Mouse (Mus musculus) c-Kit-positive CD71-positive TER-119-negative erythroid progenitor cells, embryonic 14.5 days (primary cell): ENCODE results near the gene Chmp6.

ENCODE experiments used
- DNase-seq: peaks from one replicate; pipeline ENCODE4 v3.0.0-alpha.2; 2013; ENCODE audit warnings: low read depth

Chmp6 gene

DNA sequence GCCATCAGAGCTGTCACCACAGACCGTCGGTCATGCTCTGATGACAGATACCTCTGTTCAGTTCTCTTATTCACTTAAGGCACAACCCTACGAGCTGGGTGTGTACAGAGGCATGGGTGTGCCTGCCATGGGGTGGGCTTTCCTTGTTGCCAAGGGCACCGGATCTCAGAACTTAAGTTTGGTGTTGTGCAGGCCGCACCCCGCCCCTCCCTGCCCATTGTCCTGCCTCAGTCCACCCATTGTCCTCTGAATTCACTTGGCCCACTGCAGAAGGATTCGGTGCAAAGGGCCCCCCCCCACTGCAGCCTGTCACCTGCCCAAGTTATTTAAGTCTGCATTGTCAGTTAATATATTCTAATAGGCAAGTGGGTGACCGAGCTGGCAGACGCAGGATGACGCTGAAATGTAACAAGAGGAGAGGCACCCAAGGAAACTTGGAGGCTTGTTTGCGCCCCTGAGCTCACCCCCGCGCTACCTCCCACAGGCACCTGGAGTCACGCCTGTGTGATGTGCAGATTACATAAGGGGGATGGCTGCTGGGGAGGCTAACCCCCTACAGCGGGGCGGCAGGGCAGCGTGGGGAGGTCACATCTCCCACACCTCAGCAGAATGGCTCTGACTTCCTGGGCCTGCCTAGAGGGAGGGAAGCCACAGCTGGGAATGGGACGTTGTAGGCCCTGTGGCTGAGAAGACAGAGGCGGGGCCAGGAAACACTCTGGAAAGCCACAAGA is 24.7 kb downstream of the Chmp6 start:
- no peak for DNase-seq

DNA sequence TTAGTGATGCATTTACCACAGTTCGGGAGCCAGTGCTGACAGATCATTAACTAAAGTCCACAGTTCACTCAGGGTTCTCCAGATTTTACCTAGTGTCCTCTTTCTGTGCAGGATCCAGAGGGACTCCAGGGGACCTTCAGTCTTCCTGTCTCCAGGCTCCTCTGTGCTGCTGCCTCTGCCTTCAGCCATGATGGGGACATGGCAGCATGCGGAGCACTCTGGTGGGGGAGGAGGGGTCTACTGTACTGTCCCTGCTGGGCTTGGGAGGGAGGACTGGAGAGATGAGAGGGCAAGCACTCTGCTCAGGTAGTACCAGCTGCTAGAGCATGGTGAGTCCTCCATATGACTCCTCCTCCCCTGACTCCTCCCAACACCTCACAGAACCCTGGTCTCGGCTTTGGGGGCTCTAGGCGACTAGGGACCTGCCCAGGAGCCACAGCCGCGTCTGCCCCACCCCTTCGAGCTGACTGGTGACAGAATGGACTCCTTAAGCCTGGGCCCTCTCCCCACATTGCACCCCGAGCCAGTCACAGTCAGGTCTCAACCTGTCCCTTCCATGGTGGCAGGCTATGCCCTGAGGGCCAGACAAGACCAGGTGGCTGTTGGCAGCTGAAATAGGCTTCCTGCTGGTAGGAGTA is 26.0 kb downstream of the Chmp6 start:
- DNase-seq, result no peak

DNA sequence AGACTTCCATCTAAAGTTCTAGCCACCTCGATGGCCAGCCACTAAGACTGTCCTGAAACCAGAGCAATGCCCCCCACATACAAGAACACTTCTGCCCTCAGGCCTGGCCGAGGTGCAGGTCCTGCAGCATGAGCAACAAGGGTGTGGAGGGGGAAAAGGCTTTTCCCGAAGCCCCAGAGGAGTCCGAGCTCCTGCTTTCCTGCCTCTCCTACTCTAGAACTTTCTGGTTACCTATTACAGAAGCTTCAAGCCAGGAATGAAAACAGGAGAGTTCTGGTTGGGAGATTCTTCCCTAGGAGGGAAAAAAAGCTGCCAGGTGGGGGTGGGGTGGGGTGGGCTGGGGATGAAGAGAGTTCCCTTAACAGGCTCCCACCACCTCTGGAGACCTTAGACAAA is 26.5 kb downstream of the Chmp6 start:
- DNase-seq, result no peak

DNA sequence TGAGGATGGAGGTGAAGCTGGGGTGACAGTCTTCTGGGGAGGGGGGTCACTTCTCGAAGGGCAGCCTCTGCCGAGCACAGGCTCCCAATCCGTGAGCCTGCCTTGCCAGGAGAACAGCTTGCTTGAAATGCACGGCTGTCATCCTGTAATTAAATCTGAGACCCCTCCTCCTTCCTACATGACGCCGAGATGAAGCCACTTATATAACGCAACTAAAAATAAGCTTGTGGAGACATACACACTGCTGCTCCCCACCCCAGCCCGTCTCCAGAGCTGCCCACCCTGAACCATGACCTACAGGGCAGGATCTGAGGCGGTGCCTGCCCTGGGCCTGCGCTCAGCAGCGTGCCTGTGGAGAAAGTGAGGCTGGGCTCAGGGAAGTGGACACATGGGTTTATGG is 26.9 kb downstream of the Chmp6 start:
- no peak for DNase-seq

DNA sequence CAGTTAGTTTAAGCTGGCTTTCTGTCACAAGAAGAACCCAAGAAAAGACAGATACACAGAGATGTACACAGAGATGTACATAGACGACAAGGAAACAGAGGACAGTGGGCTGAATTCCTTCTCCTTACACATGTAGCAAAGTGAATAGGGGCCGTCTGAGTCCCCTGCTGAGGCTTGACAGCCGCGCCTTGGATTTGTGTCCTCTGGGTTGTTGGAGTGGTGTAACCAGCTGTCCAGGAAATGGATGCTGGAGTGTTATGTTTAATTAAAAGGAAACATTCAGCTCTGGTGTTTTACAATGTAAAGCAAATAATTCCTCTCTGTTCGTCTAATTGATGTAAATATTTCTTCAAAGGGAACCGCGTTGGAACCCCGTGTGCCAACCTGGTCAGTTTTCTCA is 28.6 kb downstream of the Chmp6 start:
- DNase-seq, result no peak

DNA sequence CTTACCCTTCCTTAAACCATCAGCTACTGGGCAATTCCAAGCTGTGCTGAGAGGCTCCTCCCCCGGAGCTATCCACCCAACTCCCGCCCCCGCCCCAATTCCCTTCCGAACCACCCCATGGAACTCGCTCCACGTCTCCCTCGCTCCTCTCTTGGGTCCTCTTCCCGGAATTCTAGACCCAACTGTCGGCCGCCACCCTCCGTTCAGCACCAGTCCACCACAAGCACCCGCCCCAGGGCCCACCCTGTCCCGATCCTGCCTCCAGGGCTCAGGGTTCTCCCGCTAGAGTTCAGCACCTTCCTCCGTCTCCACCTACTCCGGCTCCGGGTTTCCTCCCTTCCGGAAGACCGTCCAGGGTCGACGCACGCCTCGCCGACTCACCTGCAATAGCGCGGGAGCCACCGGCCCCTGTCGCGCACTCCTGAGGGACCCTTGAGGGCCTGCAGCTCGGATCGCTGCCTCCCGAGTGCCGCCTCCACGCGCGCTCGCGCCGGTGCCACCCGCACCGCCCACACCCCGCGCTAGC is 29.0 kb downstream of the Chmp6 start:
- no peak for DNase-seq

DNA sequence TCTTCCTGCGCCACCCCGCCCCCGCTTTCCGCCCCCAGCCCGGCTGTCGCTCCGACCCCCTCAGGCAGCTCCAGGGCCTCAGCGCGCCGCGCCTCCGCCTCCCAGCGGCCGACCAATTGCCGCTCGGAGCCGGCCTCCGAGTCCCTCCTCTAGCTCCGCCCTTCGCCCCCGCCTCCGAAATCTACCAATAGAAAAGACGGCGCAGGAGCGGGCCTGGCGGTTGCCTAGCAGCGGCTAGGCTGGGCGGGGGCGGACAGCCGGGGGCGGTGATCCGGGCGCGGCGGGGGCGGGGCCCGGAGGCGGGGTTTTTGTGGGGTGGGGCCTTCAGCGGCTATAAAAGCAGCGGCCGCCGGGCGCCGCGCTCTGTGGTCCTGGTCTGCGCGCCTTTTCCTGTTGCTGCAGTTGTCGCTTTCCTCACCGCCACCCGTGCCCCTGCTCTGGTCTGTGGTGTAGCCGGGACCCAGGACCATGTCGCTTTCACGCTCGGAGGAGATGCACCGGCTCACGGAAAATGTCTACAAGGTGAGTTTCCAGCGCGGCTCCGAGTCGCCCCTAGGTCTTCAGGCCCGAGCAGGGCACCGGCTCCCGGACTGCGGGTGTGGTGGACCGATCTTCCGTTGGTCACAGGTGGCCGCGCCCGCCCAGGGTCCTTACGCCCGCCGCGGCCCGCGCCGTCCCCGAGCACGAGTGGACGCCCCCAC is 29.6 kb downstream of the Chmp6 start, which contains the start of gene Baiap2:
Gene Baiap2 (plus strand): TSS at position 37 of the 701 bp plus-strand sequence.
- peak; percentile 95 for DNase-seq

DNA sequence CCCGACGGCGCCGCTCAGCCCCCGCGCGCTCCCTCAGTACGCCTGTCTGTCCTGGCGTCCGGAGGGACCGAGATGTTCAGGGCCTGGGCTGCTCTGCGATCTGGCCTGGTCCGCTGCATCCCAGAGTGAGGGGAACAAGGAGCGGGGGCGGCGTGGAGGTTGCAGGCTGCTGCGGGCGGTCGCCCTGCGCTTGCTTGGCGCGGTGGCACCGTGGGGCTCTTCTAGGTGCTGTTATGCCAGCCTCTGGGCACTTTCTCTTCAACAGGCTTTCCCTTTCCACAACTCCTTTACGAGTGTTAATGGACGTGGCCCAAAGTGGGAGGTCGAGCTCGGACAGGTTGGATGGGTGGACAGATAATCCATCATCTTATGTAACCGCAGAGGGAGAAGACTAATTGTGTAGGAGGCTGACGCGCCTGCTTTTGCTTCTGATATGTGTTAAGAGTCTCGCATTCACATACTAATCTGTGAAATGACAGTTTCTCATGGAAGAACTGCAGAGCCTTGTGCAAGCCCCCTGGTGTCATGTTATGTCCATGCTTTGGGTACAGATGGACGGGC is 30.3 kb downstream of the Chmp6 start:
- DNase-seq, result no peak

DNA sequence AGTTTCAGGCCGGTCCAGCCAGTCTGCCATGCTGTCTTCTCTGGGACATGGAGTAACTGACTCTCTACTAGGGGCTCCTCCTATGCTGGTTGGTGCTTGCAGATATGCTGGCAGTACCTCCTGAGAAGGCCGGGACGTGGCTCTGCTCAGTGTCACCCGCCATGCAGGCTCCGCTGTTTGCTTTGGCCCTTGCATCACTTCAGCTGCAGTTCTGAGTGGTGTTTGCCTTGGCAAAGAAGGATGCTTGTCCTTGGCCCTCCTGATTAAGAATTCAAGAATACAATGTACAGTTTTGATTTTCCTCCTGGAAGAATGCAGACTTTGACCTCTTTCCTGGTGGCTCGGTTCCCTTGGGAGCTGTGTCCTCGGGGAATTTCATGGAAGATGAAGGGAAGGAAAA is 32.1 kb downstream of the Chmp6 start:
- DNase-seq, result no peak

DNA sequence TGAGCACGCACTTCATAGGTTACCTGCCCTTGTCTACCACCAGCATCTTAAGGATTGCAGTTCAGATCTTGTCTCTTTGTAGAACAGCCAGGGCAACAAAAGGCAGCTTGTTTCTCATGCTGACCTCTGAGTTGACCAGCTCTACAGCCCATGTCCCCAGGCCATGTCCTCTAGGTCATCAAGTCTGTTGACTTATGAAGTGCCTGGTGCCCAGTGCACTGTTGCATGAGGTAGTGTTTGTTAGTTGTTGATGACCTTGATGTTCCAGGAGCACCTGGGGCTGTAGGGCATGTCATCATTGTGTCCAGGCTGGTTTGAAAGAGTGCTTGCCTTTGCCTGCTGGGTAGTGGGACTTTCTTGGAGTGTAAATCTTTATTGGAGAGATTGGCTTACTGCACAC is 34.2 kb downstream of the Chmp6 start:
- no peak for DNase-seq

DNA sequence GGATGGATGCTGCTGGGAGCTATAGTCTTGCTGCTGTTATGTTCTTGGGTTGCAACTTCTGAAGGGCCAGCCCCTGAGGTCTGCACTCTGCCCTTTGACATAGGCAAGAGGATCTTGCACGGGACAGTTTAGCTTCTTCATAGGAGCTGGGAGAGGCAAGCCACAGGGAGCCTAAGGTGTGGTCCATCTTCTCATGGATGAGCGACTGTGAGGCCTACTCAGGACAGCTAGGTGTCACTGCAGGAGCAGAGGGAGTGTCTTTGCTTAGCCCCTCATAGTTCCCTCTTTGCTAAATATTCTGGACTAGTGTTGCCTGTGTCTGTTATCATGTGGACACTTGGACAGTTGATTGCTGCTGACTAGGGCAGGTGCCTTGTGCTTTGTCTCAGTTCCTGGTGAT is 34.7 kb downstream of the Chmp6 start:
- DNase-seq, result no peak

DNA sequence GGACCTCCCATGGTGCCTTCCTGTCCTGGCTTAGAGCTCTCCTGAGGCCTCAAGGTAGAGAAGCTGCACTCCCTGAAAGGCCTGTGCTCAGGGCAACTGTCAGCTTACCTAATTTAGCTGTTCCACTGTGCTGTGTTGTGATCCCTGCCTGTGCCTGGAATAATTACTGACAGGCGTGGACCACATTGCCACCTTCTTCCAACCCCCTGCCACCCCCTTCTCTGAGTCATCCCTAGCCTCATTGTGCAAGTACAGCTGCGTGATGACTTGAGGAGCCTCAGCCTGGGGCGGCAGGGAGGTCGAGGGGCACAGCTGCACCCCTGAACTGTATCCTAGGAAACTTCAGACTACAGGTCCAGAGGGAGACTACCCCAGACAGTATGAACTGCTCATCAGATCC is 35.1 kb downstream of the Chmp6 start:
- no peak for DNase-seq

DNA sequence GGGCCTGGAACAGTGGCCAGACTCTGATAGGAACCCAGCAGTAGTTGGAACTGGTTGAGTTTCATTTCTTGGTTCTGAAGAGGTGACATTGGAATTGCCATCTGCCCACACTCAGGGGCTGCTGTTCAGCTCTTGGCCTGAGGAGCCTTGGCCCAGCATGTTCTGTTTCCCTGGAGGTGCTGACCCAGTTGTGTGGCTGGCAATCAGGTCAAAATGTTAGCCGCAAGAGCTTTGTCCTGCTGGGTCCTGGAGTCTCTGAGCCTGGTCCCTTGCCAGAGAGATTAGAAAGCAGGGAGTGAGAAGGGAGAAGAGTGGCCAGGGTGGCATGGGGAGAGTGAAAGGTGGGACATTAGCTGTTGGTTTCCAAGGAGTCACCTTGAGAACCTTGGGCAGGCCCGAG is 35.6 kb downstream of the Chmp6 start:
- no peak for DNase-seq

DNA sequence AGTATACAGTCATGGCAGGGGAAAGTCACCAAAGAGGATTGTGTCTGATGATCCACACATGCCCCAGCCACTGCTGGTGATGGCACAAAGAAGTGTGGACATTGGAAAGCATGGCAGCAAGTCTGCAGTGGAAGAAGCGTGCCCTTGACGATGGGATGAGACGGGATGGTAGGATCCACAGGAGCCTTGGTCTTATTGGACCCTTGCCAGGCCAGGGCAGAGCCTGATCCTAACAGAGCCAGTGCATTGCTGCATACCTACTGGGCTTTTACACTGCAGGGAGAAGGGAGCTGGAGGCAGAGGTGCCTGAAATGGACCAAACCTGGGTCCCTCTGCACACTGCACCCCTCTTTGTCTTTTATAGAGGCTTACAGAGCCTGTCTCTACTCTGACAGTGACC is 37.3 kb downstream of the Chmp6 start:
- DNase-seq, result no peak

DNA sequence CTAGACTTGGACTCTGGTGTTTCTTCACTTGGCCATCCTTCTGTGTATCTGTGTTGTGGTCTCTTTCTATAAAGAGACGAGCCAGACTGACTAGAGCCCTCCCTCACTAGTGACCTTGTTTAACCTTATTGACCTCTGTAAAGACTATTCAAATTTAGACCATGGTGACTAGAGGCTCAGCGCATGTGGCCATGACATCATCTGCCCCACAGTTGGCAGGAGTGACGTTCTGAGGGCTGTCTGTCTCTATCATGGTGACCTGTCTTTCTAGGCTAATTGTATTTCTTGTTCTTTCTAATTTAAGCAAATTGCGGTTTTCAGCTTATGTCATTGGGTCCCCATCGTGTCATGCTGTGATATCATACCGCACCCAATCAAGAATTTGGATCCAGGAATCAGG is 38.1 kb downstream of the Chmp6 start:
- DNase-seq, result no peak

DNA sequence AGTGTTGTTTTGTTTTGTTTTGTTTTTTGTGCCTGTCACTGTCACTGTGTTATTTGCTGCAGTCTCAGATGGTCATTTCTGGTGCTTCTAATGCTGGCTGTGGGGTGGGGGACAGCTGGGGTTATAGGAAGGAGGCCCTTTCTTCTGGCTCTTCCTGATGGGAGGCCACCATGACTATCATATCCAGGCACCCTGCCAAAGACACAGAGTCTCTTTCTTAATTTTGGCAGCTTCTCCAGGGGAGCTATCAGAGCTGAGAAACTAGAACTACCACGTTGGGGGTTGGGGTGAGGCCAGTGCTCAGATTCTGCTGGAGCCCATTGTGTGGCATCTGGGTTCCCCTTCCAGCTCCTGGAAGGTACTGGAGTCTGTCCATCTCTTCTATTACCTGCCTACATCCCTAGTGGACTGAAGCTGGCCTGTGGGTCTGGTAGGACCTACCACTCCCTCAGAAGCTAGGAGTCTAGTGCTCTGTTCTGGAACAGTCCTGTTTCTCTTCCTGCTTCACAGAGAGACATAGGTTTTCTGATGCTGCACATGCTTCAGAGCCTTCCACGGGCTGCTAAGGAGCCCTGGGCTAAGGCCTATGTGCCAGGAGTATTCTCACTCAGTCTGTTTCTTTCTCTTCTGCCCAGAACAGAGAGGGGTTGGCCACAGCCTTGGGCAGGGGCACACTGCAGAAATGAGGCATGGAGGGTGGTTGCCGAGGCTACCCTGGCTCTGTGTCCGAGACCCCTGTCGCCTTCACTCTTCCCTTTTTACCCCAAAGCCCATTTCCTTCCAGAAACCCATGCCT is 39.4 kb downstream of the Chmp6 start:
- no peak for DNase-seq

DNA sequence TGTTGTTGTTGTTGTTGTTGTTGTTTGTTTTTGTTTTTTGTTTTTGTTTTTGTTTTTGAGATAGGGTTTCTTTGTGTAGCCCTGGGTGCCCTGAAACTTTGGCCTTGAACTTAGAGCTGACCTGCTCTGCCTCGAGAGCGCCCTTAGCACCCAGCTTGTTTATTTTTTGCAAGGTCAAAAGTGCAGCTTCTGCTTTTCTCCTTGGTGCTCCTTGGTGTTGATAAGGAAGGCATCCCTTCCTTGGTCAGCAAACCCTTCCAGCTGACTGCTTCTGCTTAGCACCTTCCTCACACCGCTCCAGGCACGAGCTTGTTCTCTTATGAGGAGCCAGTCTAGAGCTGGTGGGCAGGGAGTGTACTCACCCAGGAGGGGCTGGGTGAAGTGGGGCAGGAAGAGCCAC is 41.0 kb downstream of the Chmp6 start:
- DNase-seq, result no peak

DNA sequence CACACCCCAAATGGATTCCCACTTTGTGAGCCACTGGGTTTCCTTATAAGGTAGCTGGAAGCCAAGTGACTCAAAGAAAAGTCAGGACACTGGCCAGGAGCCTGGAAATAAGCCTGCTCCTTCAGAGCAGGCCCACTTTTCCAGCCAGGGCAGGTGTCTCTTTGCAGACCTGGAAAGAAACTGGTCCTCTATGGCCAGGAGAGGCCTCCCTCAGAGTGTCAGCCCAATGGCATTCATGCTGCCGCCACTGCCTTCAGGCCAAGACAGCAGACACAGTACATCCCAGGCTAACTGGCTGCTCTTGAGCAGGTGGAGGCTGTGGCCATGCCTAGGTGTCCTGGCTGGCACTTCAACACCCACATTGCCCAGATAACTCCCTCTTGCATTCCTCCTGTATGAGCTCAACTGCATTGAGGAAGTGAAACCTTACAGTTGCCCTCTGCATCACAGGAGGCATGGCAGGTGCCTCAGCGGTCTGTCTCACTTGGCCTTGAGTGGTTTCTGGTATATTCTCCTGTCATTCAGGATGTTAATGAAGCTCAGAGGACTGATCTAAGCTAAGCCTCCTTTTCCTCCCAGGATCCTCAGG is 41.6 kb downstream of the Chmp6 start:
- DNase-seq, result no peak

DNA sequence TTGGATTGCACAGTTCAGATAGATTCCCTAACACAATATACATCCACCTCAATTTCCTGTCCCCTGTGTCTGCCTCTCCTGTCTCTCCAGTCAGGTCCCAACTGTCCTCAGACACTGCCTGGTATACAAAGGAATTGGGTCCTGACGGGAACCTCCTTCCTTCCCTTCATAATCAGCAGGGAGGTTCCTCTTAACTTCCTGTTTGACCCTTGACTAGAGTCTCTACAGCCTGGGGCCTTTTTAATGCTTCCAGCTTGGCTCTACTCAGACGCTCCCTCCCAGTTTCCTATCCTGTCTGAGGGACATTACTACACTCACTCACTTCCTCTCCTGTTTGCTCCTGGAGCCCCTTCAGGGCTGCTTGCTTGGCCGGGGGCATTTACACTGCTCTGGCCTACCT is 42.2 kb downstream of the Chmp6 start:
- no peak for DNase-seq

DNA sequence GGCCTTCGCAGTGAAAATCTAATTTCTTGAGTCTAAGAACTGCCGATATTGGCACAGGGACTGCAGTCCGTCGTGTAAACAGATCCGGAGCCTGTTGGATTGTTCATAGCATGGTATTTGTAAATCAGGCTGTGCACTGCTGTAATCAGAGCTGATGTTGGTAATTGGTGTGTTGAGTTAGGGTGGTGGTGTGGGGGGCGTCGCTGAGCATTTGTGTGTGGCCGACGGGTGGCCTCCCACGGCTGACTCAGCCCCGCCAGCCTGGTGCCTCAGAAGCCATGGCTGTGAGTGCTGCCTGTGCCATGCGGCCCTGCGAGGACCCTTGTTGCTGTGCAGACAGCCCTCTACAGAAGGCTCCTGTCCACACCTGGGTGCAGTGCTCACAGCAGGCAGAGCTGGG is 43.3 kb downstream of the Chmp6 start:
- no peak for DNase-seq

DNA sequence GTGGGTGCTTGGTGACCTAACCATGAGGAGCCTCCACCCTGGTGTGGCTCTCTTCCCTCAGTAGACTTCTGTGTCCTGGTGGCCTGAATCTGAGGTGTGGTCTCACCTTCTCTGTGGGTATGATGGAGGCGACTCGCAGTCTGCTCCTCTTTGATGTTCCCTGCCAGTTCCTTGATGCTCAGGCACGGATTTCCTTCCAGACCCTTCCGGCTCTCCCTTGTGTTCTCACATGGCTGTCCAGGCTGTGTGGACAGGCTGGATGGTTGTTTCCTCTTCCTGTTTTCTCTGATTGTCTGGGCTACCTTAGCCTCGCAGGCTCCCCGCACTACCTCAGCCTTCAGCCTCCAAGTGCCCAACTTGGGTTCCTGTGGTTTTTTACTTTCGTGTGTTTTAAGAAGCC is 45.6 kb downstream of the Chmp6 start:
- DNase-seq, result no peak

DNA sequence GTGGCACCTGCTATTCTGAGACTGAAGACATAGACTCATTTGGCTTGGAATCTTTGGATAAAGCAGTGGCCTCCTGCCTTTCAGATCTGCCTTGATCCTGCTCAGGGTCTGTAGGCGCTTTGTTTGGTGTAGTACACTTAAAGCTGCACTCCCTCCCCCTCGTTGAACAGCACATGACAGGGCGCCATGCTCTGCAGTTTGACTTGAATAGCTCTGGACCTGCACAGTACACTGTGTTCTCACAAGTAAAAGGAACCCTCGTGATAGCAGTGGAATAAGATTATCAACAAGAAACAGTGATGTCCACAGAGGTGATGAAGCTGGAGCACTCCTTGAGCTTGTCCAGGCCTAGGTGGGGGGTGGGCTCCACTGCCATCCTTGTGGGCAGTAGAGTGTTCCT is 46.5 kb downstream of the Chmp6 start:
- no peak for DNase-seq
